Mouse (Mus musculus) bone marrow macrophage, adult 2 months (primary cell): Measurements from ENCODE around the gene Ifnar2. TPM values are rescaled to one million over a fixed set of nuclear protein-coding genes. Genes with fewer than 3 reads are reported as not detected.
A peak's percentile ranks its signal among the peaks of the same experiment; 100 is the strongest.

Experiments
- H3K27ac ChIP-seq: 2 replicates; pipeline ENCODE4 v1.5.1; 2012; ENCODE audit warnings: low read depth, low read length; ENCODE audit not compliant: insufficient read depth
- H3K4me1 ChIP-seq: 2 replicates; pipeline ENCODE4 v1.6.1; 2012; ENCODE audit warnings: low read length; ENCODE audit not compliant: control insufficient read depth, insufficient read depth
- H3K4me3 ChIP-seq: 2 replicates; pipeline ENCODE4 v1.5.1; 2012; ENCODE audit warnings: mild to moderate bottlenecking, low read length, moderate library complexity; ENCODE audit not compliant: insufficient read depth
- CTCF ChIP-seq: IDR thresholded peaks from 2 replicates; pipeline ENCODE4 v1.5.1; 2012; ENCODE audit warnings: low read depth, mild to moderate bottlenecking, low read length, moderate library complexity
- POLR2A ChIP-seq: IDR thresholded peaks from 2 replicates; pipeline ENCODE4 v1.6.1; 2012; ENCODE audit warnings: mild to moderate bottlenecking, low read depth, low read length, borderline replicate concordance
- polyA plus RNA-seq: library from polyadenylated mRNA; stranded (reverse); fragments of >200 nt; gene quantifications from 2 replicates; pipeline ENCODE4 v1.2.4, GENCODE M21; 2012; ENCODE audit not compliant: missing spikeins, insufficient read depth, insufficient read length

Ifnar2 gene
- polyA plus RNA-seq, 1 experiment, result 237 TPM

- Histone ChIP-seq H3K4me1 (peaks cover 41% of the 10 kb centered on the region), H3K27ac (no peak overlapping the region), H3K4me3 (no peak overlapping the region)
- TF ChIP-seq CTCF (no peak), POLR2A (no peak)
These were observed 76.3 kb downstream of the Ifnar2 start for GRCm38 (mm10) chr16:91448895-91449294.

GRCm38 (mm10) chr16:91450137-91451064, 77.8 kb downstream of the Ifnar2 start:
- TF ChIP-seq POLR2A (no peak), CTCF (no peak)
- no peak overlapping the region for H3K4me3 ChIP-seq
- peaks cover 42% of the 10 kb centered on the region for H3K4me1 ChIP-seq
- no peak overlapping the region for H3K27ac ChIP-seq

- peaks cover 46% of the 10 kb centered on the region for H3K4me1 ChIP-seq
- no peak for TF ChIP-seq CTCF
- no peak for TF ChIP-seq POLR2A
These were observed 79.4 kb downstream of the Ifnar2 start for GRCm38 (mm10) chr16:91451949-91452348.

GRCm38 (mm10) chr16:91452363-91452896, 79.8 kb downstream of the Ifnar2 start:
- TF ChIP-seq POLR2A (no peak), CTCF (no peak)
- Histone ChIP-seq H3K4me1 (peaks cover 41% of the 10 kb centered on the region), H3K27ac (peak overlapping the region; percentile 96), H3K4me3 (peak overlapping the region; percentile 11; the same call in 1 of the 2 replicates)

More at GRCm38 (mm10) chr16:91451949-91452348, 79.4 kb downstream of the Ifnar2 start:
- no peak overlapping the region for H3K4me3 ChIP-seq
- H3K27ac ChIP-seq, result peak overlapping the region; percentile 96

Other genes starting within 250 kb of the Ifnar2 start
- not detected in 2 replicates for gene Olig2, start 147.3 kb upstream of the Ifnar2 start, polyA plus RNA-seq
- gene Olig1, start 103.0 kb upstream of the Ifnar2 start, polyA plus RNA-seq, result not detected in 2 replicates
- gene Gm21970, start 18.9 kb downstream of the Ifnar2 start, polyA plus RNA-seq, result not detected in 2 replicates
- 345 and 358 TPM in 2 replicates for gene Il10rb, start 33.4 kb downstream of the Ifnar2 start, polyA plus RNA-seq
- 89.1 and 92.5 TPM in 2 replicates for gene Ifnar1, start 112.5 kb downstream of the Ifnar2 start, polyA plus RNA-seq
- 193 and 222 TPM in 2 replicates for gene Ifngr2, start 174.3 kb downstream of the Ifnar2 start, polyA plus RNA-seq
- 78.7 and 80.3 TPM in 2 replicates for gene Tmem50b, start 225.0 kb downstream of the Ifnar2 start, polyA plus RNA-seq
- 7.5 and 7.9 TPM in 2 replicates for gene Dnajc28, start 246.2 kb downstream of the Ifnar2 start, polyA plus RNA-seq